Mouse (Mus musculus): Measurements from ENCODE around the gene Crygn. TPM values are rescaled to one million over a fixed set of nuclear protein-coding genes. Genes with fewer than 3 reads are reported as not detected.
A peak's percentile ranks its signal among the peaks of the same experiment; 100 is the strongest.

The Crygn gene
- total and polyA plus RNA-seq, 3 experiments = 0.89 TPM; not detected in 2

- TF ChIP-seq MYB (IDR thresholded peaks at IDR 0.05; ENCODE audit: low read depth, low read length) = no peak
- TF ChIP-seq ZKSCAN1 (IDR thresholded peaks at IDR 0.05; ENCODE audit: low read depth, low read length) = no peak
- TF ChIP-seq RCOR1 (IDR thresholded peaks at IDR 0.05; ENCODE audit: low read depth, low read length) = 0 out of 2 replicates have a peak, but pooled peaks have one; percentile 23
- TF ChIP-seq POLR2AphosphoS2 (IDR thresholded peaks at IDR 0.05; ENCODE audit: low read length) = no peak
- no peak for TF ChIP-seq ETS1 (IDR thresholded peaks at IDR 0.05; ENCODE audit: low read depth, low read length)
These were observed 7.2 kb downstream of the Crygn start (continued) for GRCm38 (mm10) chr5:24750321-24751304.

GRCm38 (mm10) chr5:24749731-24750130 lies 8.1 kb downstream of the Crygn start:
- no peaks in the 10 kb centered on the region for H3K9me3 ChIP-seq (replicated peaks; ENCODE audit: insufficient read depth, low read length)
- H3K4me1 ChIP-seq (ENCODE audit: control insufficient read depth in 1 of 2, insufficient read depth in 2 of 2, low read length in 2 of 2) = peaks cover 7 to 11% of the 10 kb centered on the region in 2 experiments
- DNase-seq (ENCODE audit: low read depth, low spot score) = no peak
- 0 out of 4 replicates have a peak, but pooled peaks cover 0 to 2% of the 10 kb centered on the region in 2 experiments for H3K36me3 ChIP-seq (ENCODE audit: control insufficient read depth in 1 of 2, insufficient read depth in 2 of 2, low read length in 2 of 2)
- TF ChIP-seq EP300 (IDR thresholded peaks at IDR 0.05; ENCODE audit: low read depth in 1 of 2, low read length in 2 of 2) (no peak), MAX (IDR thresholded peaks at IDR 0.05; ENCODE audit: low read length) (no peak), ZMIZ1 (IDR thresholded peaks at IDR 0.05; ENCODE audit: low read depth, low read length) (no peak), TBP (IDR thresholded peaks at IDR 0.05; ENCODE audit: low read depth, low read length) (no peak), ZC3H11A (IDR thresholded peaks at IDR 0.05; ENCODE audit: low read depth, low read length) (no peak), CTCF (IDR thresholded peaks at IDR 0.05 in 2 of 3, conservative IDR thresholded peaks at IDR 0.05 in 1 of 3; ENCODE audit: control insufficient read depth in 1 of 3, insufficient read depth in 1 of 3, low read depth in 2 of 3, low read length in 3 of 3, poor library complexity in 1 of 3, severe bottlenecking in 1 of 3) (no peak), GATA1 (IDR thresholded peaks at IDR 0.05; ENCODE audit: low read depth, low read length) (no peak), TAL1 (IDR thresholded peaks at IDR 0.05; ENCODE audit: low read length) (no peak), POLR2AphosphoS5 (IDR thresholded peaks at IDR 0.05; ENCODE audit: borderline replicate concordance, low read depth, low read length) (no peak), ZNF384 (IDR thresholded peaks at IDR 0.05; ENCODE audit: low read depth, low read length) (no peak), RAD21 (IDR thresholded peaks at IDR 0.05; ENCODE audit: low read depth, low read length) (no peak), UBTF (IDR thresholded peaks at IDR 0.05; ENCODE audit: borderline replicate concordance, insufficient read depth, low read depth, low read length) (no peak), USF2 (IDR thresholded peaks at IDR 0.05; ENCODE audit: borderline replicate concordance in 1 of 2, insufficient read depth in 1 of 2, low read depth in 1 of 2, low read length in 2 of 2) (no peak), MEF2A (IDR thresholded peaks at IDR 0.05; ENCODE audit: extremely low read depth, insufficient replicate concordance, low read depth, low read length, poor library complexity, severe bottlenecking) (no peak), ELF1 (IDR thresholded peaks at IDR 0.05; ENCODE audit: low read depth, low read length) (no peak), GABPA (IDR thresholded peaks at IDR 0.05; ENCODE audit: low read depth, low read length) (no peak)
- no peak overlapping the region for H3K9ac ChIP-seq (ENCODE audit: control insufficient read depth, low read depth, low read length, poor library complexity, severe bottlenecking)
- H3K4me3 ChIP-seq (ENCODE audit: control insufficient read depth in 1 of 2, insufficient read depth in 1 of 2, low read depth in 2 of 2, low read length in 2 of 2) = peak overlapping the region in 1 of 2 experiments; percentile 94; a peak in 1 of 4 replicates
- no peaks in the 10 kb centered on the region; a peak in 2 of 4 replicates for H3K27me3 ChIP-seq (ENCODE audit: control insufficient read depth in 1 of 2, insufficient read depth in 2 of 2, low read length in 2 of 2)
- no peaks in the 10 kb centered on the region; the same call in 1 of the 2 replicates for H3K79me2 ChIP-seq (ENCODE audit: control insufficient read depth, insufficient read depth, low read length, poor library complexity)
- no peak overlapping the region for H3K27ac ChIP-seq (ENCODE audit: control insufficient read depth, low read depth, low read length)
